Mouse (Mus musculus): ENCODE measurements at regions not wholly inside any gene's neighbourhood (a gene's known extent, or its start where the extent isn't known, plus 50 kb on each side); places are given as distances from the start of the nearest gene placed in this dataset.

- Histone ChIP-seq H3K4me2 (replicated peaks) (no peak overlapping the region), H3K27me3 (no peaks in the 10 kb centered on the region), H3K4me1 (no peaks in the 10 kb centered on the region; the same call in 1 of the 2 replicates), H3K36me3 (no peaks in the 10 kb centered on the region), H3K4me3 (no peak overlapping the region), H3K9me3 (no peaks in the 10 kb centered on the region), H3K27ac (no peak overlapping the region), H3K9ac (no peak overlapping the region)
- WGBS = 84% methylated on average over 4 of the region's 4 CpGs
- no peak for ATAC-seq (ENCODE audit: low FRiP score, low read depth)
These were observed 229.6 kb upstream of the Runx1 start for GRCm38 (mm10) chr16:93055545-93055944.

- H3K4me2 ChIP-seq (replicated peaks) = no peak overlapping the region
- no peaks in the 10 kb centered on the region; the same call in 1 of the 2 replicates for H3K4me1 ChIP-seq
- H3K36me3 ChIP-seq = no peaks in the 10 kb centered on the region
- H3K4me3 ChIP-seq = no peak overlapping the region
- WGBS = 80% methylated on average over 6 of the region's 6 CpGs
- no peak overlapping the region for H3K9ac ChIP-seq
- ATAC-seq (ENCODE audit: low FRiP score, low read depth) = no peak
- no peak overlapping the region for H3K27ac ChIP-seq
- no peaks in the 10 kb centered on the region for H3K9me3 ChIP-seq
- H3K27me3 ChIP-seq = no peaks in the 10 kb centered on the region
These were observed 225.3 kb upstream of the Runx1 start for GRCm38 (mm10) chr16:93051233-93051632.

GRCm38 (mm10) chr16:93048418-93048932, 222.5 kb upstream of the Runx1 start:
- no peak overlapping the region for H3K4me3 ChIP-seq
- ATAC-seq (ENCODE audit: low FRiP score, low read depth) = no peak
- H3K27ac ChIP-seq = no peak overlapping the region
- H3K4me2 ChIP-seq (replicated peaks) = no peak overlapping the region
- no peak overlapping the region for H3K9ac ChIP-seq
- H3K36me3 ChIP-seq = no peaks in the 10 kb centered on the region
- no peaks in the 10 kb centered on the region for H3K27me3 ChIP-seq
- no peaks in the 10 kb centered on the region for H3K9me3 ChIP-seq
- H3K4me1 ChIP-seq = peaks cover 1% of the 10 kb centered on the region
- 71% methylated on average over 9 of the region's 9 CpGs for WGBS

GRCm38 (mm10) chr16:93047594-93047993, 221.6 kb upstream of the Runx1 start:
- ATAC-seq (ENCODE audit: low FRiP score, low read depth) = no peak
- Histone ChIP-seq H3K4me1 (peaks cover 10% of the 10 kb centered on the region), H3K4me2 (replicated peaks) (no peak overlapping the region), H3K9me3 (no peaks in the 10 kb centered on the region), H3K27me3 (no peaks in the 10 kb centered on the region), H3K4me3 (no peak overlapping the region), H3K27ac (no peak overlapping the region), H3K9ac (no peak overlapping the region), H3K36me3 (no peaks in the 10 kb centered on the region)
- WGBS = 75% methylated on average over 1 of the region's 1 CpGs

- Histone ChIP-seq H3K27ac (no peak overlapping the region), H3K36me3 (no peaks in the 10 kb centered on the region), H3K4me3 (no peak overlapping the region), H3K4me1 (peaks cover 13% of the 10 kb centered on the region), H3K27me3 (no peaks in the 10 kb centered on the region), H3K9ac (no peak overlapping the region), H3K9me3 (no peaks in the 10 kb centered on the region), H3K4me2 (replicated peaks) (no peak overlapping the region)
- 78% methylated on average over 3 of the region's 3 CpGs for WGBS
- no peak for ATAC-seq (ENCODE audit: low FRiP score, low read depth)
These were observed 220.3 kb upstream of the Runx1 start for GRCm38 (mm10) chr16:93046221-93046620.

- Histone ChIP-seq H3K9me3 (no peaks in the 10 kb centered on the region), H3K9ac (no peak overlapping the region), H3K4me2 (replicated peaks) (peak overlapping the region; percentile 38), H3K4me3 (no peak overlapping the region), H3K4me1 (peaks cover 13% of the 10 kb centered on the region), H3K27me3 (no peaks in the 10 kb centered on the region), H3K27ac (0 out of 2 replicates have a peak overlapping the region, but pooled peaks have one; percentile 1), H3K36me3 (no peaks in the 10 kb centered on the region)
- WGBS = 20% methylated on average over 9 of the region's 9 CpGs
- no peak for ATAC-seq (ENCODE audit: low FRiP score, low read depth)
These were observed 217.4 kb upstream of the Runx1 start for GRCm38 (mm10) chr16:93043355-93043754.

GRCm38 (mm10) chr16:93042941-93043340, 217.0 kb upstream of the Runx1 start:
- no peaks in the 10 kb centered on the region for H3K36me3 ChIP-seq
- no peaks in the 10 kb centered on the region for H3K9me3 ChIP-seq
- no peak overlapping the region for H3K9ac ChIP-seq
- H3K4me1 ChIP-seq = peaks cover 13% of the 10 kb centered on the region
- H3K4me2 ChIP-seq (replicated peaks) = peak overlapping the region; percentile 38
- ATAC-seq (ENCODE audit: low FRiP score, low read depth) = no peak; the same call in 1 of the 2 replicates
- WGBS = 20% methylated on average over 6 of the region's 6 CpGs
- 0 out of 2 replicates have a peak overlapping the region, but pooled peaks have one; percentile 1 for H3K27ac ChIP-seq
- H3K4me3 ChIP-seq = no peak overlapping the region
- no peaks in the 10 kb centered on the region for H3K27me3 ChIP-seq

GRCm38 (mm10) chr16:93042491-93042890, 216.5 kb upstream of the Runx1 start:
- Histone ChIP-seq H3K36me3 (no peaks in the 10 kb centered on the region), H3K9ac (no peak overlapping the region), H3K4me1 (peaks cover 13% of the 10 kb centered on the region), H3K4me2 (replicated peaks) (peak overlapping the region; percentile 38), H3K27me3 (no peaks in the 10 kb centered on the region), H3K4me3 (no peak overlapping the region), H3K27ac (no peak overlapping the region), H3K9me3 (no peaks in the 10 kb centered on the region)
- ATAC-seq (ENCODE audit: low FRiP score, low read depth) = no peak
- WGBS = 71% methylated on average over 10 of the region's 10 CpGs

GRCm38 (mm10) chr16:93041887-93042286, 215.9 kb upstream of the Runx1 start:
- Histone ChIP-seq H3K9ac (no peak overlapping the region), H3K27ac (no peak overlapping the region), H3K4me2 (replicated peaks) (no peak overlapping the region), H3K4me3 (no peak overlapping the region), H3K4me1 (peaks cover 13% of the 10 kb centered on the region), H3K9me3 (no peaks in the 10 kb centered on the region), H3K27me3 (no peaks in the 10 kb centered on the region), H3K36me3 (no peaks in the 10 kb centered on the region)
- no peak for ATAC-seq (ENCODE audit: low FRiP score, low read depth)
- 91% methylated on average over 3 of the region's 3 CpGs for WGBS

- no peak overlapping the region for H3K9ac ChIP-seq
- no peak overlapping the region for H3K27ac ChIP-seq
- no peaks in the 10 kb centered on the region for H3K36me3 ChIP-seq
- no peaks in the 10 kb centered on the region for H3K27me3 ChIP-seq
- H3K4me2 ChIP-seq (replicated peaks) = no peak overlapping the region
- H3K4me3 ChIP-seq = no peak overlapping the region
- no peak for ATAC-seq (ENCODE audit: low FRiP score, low read depth)
- peaks cover 13% of the 10 kb centered on the region for H3K4me1 ChIP-seq
- H3K9me3 ChIP-seq = no peaks in the 10 kb centered on the region
These were observed 215.4 kb upstream of the Runx1 start for GRCm38 (mm10) chr16:93041399-93041798.

GRCm38 (mm10) chr16:93035626-93036025, 209.7 kb upstream of the Runx1 start:
- H3K9ac ChIP-seq = no peak overlapping the region
- H3K27me3 ChIP-seq = no peaks in the 10 kb centered on the region
- no peak overlapping the region for H3K4me3 ChIP-seq
- H3K27ac ChIP-seq = no peak overlapping the region
- H3K9me3 ChIP-seq = no peaks in the 10 kb centered on the region
- no peak overlapping the region for H3K4me2 ChIP-seq (replicated peaks)
- no peaks in the 10 kb centered on the region for H3K4me1 ChIP-seq
- H3K36me3 ChIP-seq = no peaks in the 10 kb centered on the region
- WGBS = 87% methylated on average over 9 of the region's 9 CpGs
- ATAC-seq (ENCODE audit: low FRiP score, low read depth) = no peak

GRCm38 (mm10) chr16:93033943-93034342, 208.0 kb upstream of the Runx1 start:
- Histone ChIP-seq H3K4me1 (no peaks in the 10 kb centered on the region), H3K9me3 (no peaks in the 10 kb centered on the region), H3K4me3 (no peak overlapping the region), H3K27me3 (no peaks in the 10 kb centered on the region), H3K36me3 (no peaks in the 10 kb centered on the region), H3K27ac (no peak overlapping the region), H3K9ac (no peak overlapping the region), H3K4me2 (replicated peaks) (no peak overlapping the region)
- ATAC-seq (ENCODE audit: low FRiP score, low read depth) = no peak
- WGBS = 58% methylated on average over 3 of the region's 3 CpGs

- H3K4me1 ChIP-seq = 0 out of 2 replicates have a peak, but pooled peaks cover 4% of the 10 kb centered on the region
- WGBS = 60% methylated on average over 5 of the region's 5 CpGs
- H3K27me3 ChIP-seq = no peaks in the 10 kb centered on the region
- H3K27ac ChIP-seq = no peak overlapping the region
- no peaks in the 10 kb centered on the region for H3K9me3 ChIP-seq
- no peaks in the 10 kb centered on the region for H3K36me3 ChIP-seq
- H3K4me3 ChIP-seq = no peak overlapping the region
- no peak for ATAC-seq (ENCODE audit: low FRiP score, low read depth)
- H3K4me2 ChIP-seq (replicated peaks) = no peak overlapping the region
- H3K9ac ChIP-seq = no peak overlapping the region
These were observed 205.7 kb upstream of the Runx1 start for GRCm38 (mm10) chr16:93031624-93032023.
